Mouse (Mus musculus) left cerebral cortex, postnatal 36 days (tissue): ENCODE data around the gene Slamf9. TPM values are rescaled to one million over a fixed set of nuclear protein-coding genes. Genes with fewer than 3 reads are reported as not detected.

ENCODE experiments used
- total RNA-seq, 2 experiments: library from RNA; stranded (reverse); gene quantifications; 2 replicates each; pipeline ENCODE4 v1.2.3; 2021

Gene Slamf9
- total RNA-seq, 2 experiments from 2014 or later: 0.49 to 0.82 TPM

Other genes with a start within 250 kb of the Slamf9 start
- not detected for gene Atp1a4, start 216.9 kb upstream of the Slamf9 start, total RNA-seq
- gene Igsf8, start 213.7 kb upstream of the Slamf9 start, total RNA-seq: 100 to 1,000 TPM; 253 to 300 TPM
- gene Atp1a2, start 177.3 kb upstream of the Slamf9 start, total RNA-seq: 100 to 1,000 TPM; 590 to 654 TPM
- 100 to 1,000 TPM; 134 to 136 TPM for gene Kcnj9, start 146.0 kb upstream of the Slamf9 start, total RNA-seq
- gene Kcnj10, start 134.1 kb upstream of the Slamf9 start, total RNA-seq: 10 to 100 TPM; 86.8 to 97.1 TPM
- gene Pigm, start 98.8 kb upstream of the Slamf9 start, total RNA-seq: 1 to 10 TPM; 7.8 to 8.3 TPM
- 10 to 100 TPM in 1 of 2 experiments, 1 to 10 TPM in 1; 8.4 to 11.2 TPM for gene Igsf9, start 6.4 kb downstream of the Slamf9 start, total RNA-seq
- gene Tagln2, start 24.7 kb downstream of the Slamf9 start, total RNA-seq: 10 to 100 TPM in 1 of 2 experiments, 1 to 10 TPM in 1; 10.0 to 11.6 TPM
- gene Cfap45, start 45.4 kb downstream of the Slamf9 start, total RNA-seq: 1 to 10 TPM; 3.4 to 4.0 TPM
- under 1 TPM in 1 of 2 experiments, not detected in 1; 0.47 TPM for gene Vsig8, start 80.6 kb downstream of the Slamf9 start, total RNA-seq
- not detected for gene Slamf8, start 115.2 kb downstream of the Slamf9 start, total RNA-seq
- gene Fcrl6, start 127.2 kb downstream of the Slamf9 start, total RNA-seq: not detected
- gene Dusp23, start 157.6 kb downstream of the Slamf9 start, total RNA-seq: 1 to 10 TPM; 5.2 to 7.3 TPM
- not detected for gene Crp, start 222.7 kb downstream of the Slamf9 start, total RNA-seq